Mouse (Mus musculus) forebrain, embryonic 14.5 days (tissue): Measurements from ENCODE around the gene Tram2. TPM values are rescaled to one million over a fixed set of nuclear protein-coding genes. Genes with fewer than 3 reads are reported as not detected.

Experiments used
- ATAC-seq: fragments of 200-750 bp; cut with Nextera tagmentation; 2 replicates; pipeline ENCODE4 v1.8.0; 2017; ENCODE audit warnings: mild to moderate bottlenecking, moderate library complexity
- DNase-seq: peaks from one replicate; pipeline ENCODE4 v3.0.0-alpha.2; 2015; ENCODE audit warnings: low spot score
- H3K27ac ChIP-seq: fragments of 300-500 bp; sonication (generic); 2 replicates; pipeline ENCODE4 v1.5.1; 2014; ENCODE audit warnings: low read depth, mild to moderate bottlenecking, control low read depth, low read length, moderate library complexity
- H3K27me3 ChIP-seq: fragments of 300-500 bp; sonication (generic); replicated peaks from 2 replicates; pipeline ENCODE4 v1.6.1; 2014; ENCODE audit warnings: low read length, control low read depth, mixed read lengths; ENCODE audit not compliant: control insufficient read depth, insufficient read depth
- H3K36me3 ChIP-seq: fragments of 300-500 bp; sonication (generic); 2 replicates; pipeline ENCODE4 v1.6.1; 2014; ENCODE audit warnings: low read length, control low read depth; ENCODE audit not compliant: control insufficient read depth, insufficient read depth
- H3K4me1 ChIP-seq: fragments of 300-500 bp; sonication (generic); 2 replicates; pipeline ENCODE4 v1.6.1; 2014; ENCODE audit warnings: antibody characterized with exemption, low read length, control low read depth; ENCODE audit not compliant: control insufficient read depth, insufficient read depth
- H3K4me2 ChIP-seq: fragments of 300-500 bp; sonication (generic); 2 replicates; pipeline ENCODE4 v1.6.1; 2014; ENCODE audit warnings: mild to moderate bottlenecking, control low read depth, low read length
- H3K4me3 ChIP-seq: fragments of 300-500 bp; sonication (generic); 2 replicates; pipeline ENCODE4 v1.5.1; 2014; ENCODE audit warnings: low read depth, low read length, control low read depth
- H3K9ac ChIP-seq: fragments of 300-500 bp; sonication (generic); 2 replicates; pipeline ENCODE4 v1.6.1; 2014; ENCODE audit warnings: mild to moderate bottlenecking, low read length, control low read depth, moderate library complexity
- H3K9me3 ChIP-seq: fragments of 300-500 bp; sonication (generic); replicated peaks from 2 replicates; pipeline ENCODE4 v1.6.1; 2016; ENCODE audit warnings: low read length, control low read depth, mixed read lengths; ENCODE audit not compliant: control insufficient read depth
- WGBS: fragments of 180-500 bp; shearing (Covaris S2); extraction: QIAGEN DNeasy Blood & Tissue Kit; methylation state at CpG from one replicate; pipeline ENCODE4 v1.1.7; 2014; 5-methylcytosine and 5-hydroxymethylcytosine counted together
- polyA plus RNA-seq: library from polyadenylated mRNA; unstranded; fragments of >200 nt; fragmentation: Nextera tagmentation; extraction: Ambion mirVana; gene quantifications from 2 replicates; pipeline ENCODE4 v1.2.1, GENCODE M21; 2014

Tram2 gene
- polyA plus RNA-seq, 1 experiment from 2014 or later, result 2.3 TPM

- WGBS, result 61% methylated on average over 7 of the region's 7 CpGs
- Histone ChIP-seq H3K4me2 (no peak overlapping the region), H3K9ac (no peak overlapping the region), H3K27ac (no peak overlapping the region), H3K4me1 (0 out of 2 replicates have a peak, but pooled peaks cover 3% of the 10 kb centered on the region), H3K4me3 (no peak overlapping the region), H3K27me3 (no peaks in the 10 kb centered on the region), H3K36me3 (no peaks in the 10 kb centered on the region), H3K9me3 (no peaks in the 10 kb centered on the region)
- ATAC-seq (peak; percentile 69; the same call in 1 of the 2 replicates), DNase-seq (peak; percentile 54)
Observed at GRCm38 (mm10) chr1:20995331-20995986, 83.6 kb downstream of the Tram2 start.

DNA sequence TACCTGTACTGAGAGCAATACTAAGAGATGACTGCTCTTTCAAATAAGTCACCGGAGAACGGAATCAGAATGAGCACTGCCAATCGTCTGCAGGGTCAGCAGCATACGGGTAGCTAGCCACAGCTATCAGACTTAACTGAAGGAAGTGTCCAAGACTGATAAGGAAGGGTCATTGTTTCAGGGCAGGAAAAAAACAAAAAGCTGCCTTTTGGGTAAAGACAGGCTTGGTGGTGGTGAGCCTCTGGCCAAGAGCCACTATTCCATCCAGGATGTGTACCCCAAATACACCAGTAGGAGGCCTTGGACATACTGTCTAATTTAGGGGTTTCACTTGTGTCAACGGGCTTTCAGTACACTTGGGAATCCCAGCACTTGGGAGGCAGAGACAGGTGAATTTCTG, 84.7 kb downstream of the Tram2 start:
- Histone ChIP-seq H3K4me3 (no peak overlapping the region), H3K27me3 (no peaks in the 10 kb centered on the region), H3K4me1 (0 out of 2 replicates have a peak, but pooled peaks cover 3% of the 10 kb centered on the region), H3K4me2 (no peak overlapping the region), H3K9ac (no peak overlapping the region), H3K27ac (no peak overlapping the region), H3K9me3 (no peaks in the 10 kb centered on the region), H3K36me3 (no peaks in the 10 kb centered on the region)
- WGBS, result 92% methylated on average over 5 of the region's 5 CpGs
- DNase-seq, result no peak
- no peak for ATAC-seq

DNA sequence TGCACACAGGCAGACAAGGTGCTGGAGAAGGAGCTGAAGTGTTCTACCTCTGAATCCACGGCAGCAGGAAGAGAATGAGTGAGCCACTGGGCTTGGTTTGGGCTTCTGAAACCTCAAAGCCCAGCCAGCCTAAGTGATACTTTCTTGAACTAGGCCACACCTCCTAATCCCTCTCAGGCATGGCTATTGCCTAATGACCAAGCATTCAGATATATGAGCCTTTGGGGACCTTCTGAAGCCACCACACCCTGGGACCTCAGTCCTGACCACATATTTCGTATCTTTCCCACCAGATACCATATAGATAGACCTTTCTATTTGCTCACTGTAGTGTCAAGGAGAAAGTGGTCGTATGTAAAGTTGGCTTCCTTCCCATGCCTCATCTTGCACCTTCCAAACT, 85.3 kb downstream of the Tram2 start:
- WGBS, result 87% methylated on average over 3 of the region's 3 CpGs

DNA sequence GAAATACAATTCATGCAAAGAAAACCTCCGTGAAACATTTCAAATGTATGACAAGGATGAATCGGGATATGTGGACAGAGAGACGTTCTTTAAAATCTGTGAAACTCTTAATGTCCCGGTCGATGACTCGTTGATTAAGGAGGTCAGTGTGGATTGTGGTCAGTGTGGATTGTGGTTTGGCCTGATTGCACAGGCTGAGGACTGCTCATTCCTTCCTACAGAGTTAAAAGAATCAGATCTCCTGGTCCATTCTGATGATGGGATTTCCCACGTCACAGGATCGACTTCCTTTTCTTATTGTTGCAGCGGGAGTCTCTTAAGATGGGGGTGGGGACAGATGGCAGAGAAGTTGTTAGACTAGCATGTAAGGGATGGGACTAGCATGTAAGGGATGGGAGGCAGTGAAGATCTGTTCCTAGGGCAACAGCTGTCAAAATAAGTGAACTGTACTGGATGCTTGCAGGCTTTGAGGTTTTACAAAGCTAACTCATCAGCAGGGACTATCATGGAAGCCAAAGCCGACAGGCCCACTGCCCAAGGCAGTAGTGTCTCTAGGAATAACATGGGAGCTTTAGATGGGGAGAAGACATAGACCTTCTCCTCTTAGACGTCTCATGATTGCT, 89.5 kb downstream of the Tram2 start:
- H3K27ac ChIP-seq, result no peak overlapping the region
- no peak for DNase-seq
- H3K4me2 ChIP-seq, result no peak overlapping the region
- no peaks in the 10 kb centered on the region for H3K9me3 ChIP-seq
- no peak overlapping the region for H3K4me3 ChIP-seq
- no peaks in the 10 kb centered on the region for H3K36me3 ChIP-seq
- 90% methylated on average over 11 of the region's 11 CpGs for WGBS
- no peak overlapping the region for H3K9ac ChIP-seq
- H3K4me1 ChIP-seq, result no peaks in the 10 kb centered on the region
- no peak for ATAC-seq
- H3K27me3 ChIP-seq, result no peaks in the 10 kb centered on the region

More for the DNA sequence above, 85.3 kb downstream of the Tram2 start:
- DNase-seq, result no peak
- no peak overlapping the region for H3K9ac ChIP-seq
- H3K9me3 ChIP-seq, result no peaks in the 10 kb centered on the region
- H3K27me3 ChIP-seq, result no peaks in the 10 kb centered on the region
- no peaks in the 10 kb centered on the region for H3K36me3 ChIP-seq
- no peak overlapping the region for H3K4me3 ChIP-seq
- no peak overlapping the region for H3K4me2 ChIP-seq
- H3K4me1 ChIP-seq, result 0 out of 2 replicates have a peak, but pooled peaks cover 3% of the 10 kb centered on the region
- no peak for ATAC-seq
- H3K27ac ChIP-seq, result no peak overlapping the region

DNA sequence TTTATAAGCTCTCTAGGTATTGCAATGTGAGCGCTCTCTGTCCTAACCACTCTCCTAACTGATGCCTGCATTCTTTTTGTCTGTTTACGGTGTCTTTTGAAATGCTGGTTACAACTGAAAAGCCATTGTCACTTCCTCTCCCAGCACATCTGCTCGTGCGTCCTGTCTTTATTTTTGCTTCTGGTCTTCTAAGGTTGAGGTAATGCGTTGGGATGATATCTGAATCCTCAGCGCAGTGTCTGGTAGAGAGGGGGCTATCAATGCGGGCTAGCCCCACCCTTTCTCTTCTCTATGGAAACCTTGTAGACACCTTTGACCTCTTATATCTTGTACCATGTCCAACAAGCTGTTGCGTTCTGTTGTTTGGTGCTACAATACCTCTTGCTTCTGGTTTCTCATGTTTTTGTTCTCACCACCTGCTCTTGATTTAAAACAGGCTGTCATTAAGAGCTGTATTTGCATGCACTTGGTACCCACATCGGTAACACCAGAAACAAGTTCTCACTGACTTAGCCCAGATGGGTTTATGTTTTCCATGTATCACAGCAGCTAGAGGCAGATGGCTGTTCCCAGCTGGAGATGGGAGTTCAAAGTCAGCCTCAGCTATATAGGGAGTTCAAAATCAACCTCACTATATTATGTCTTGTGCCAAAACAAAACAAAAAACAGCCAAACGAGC, 92.5 kb downstream of the Tram2 start:
- peak; percentile 46 for DNase-seq
- Histone ChIP-seq H3K9ac (no peak overlapping the region), H3K27me3 (no peaks in the 10 kb centered on the region), H3K27ac (no peak overlapping the region), H3K36me3 (no peaks in the 10 kb centered on the region), H3K4me3 (no peak overlapping the region), H3K4me2 (no peak overlapping the region), H3K4me1 (no peaks in the 10 kb centered on the region), H3K9me3 (no peaks in the 10 kb centered on the region)
- WGBS, result 67% methylated on average over 10 of the region's 10 CpGs
- peak; percentile 55; the same call in 1 of the 2 replicates for ATAC-seq

DNA sequence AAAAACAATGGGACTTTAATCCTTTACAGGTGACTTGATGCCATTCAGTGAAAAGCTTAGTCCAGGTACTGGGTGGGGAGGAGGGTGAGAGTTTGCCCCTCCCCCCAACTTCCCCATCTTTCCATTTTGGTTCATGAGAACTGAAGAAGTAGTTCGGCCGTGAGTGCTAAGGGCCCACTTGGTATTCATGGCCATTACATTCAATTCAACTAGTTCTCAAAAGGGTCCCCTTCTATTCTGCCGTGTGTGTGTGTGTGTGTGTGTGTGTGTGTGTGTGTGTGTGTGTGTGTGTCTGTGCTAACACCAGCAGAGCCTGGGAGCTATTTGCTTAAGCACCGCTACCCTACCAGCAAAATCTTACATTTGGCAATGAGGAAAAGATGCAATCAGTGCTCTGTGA, 94.4 kb downstream of the Tram2 start:
- H3K4me1 ChIP-seq, result no peaks in the 10 kb centered on the region
- WGBS, result 49% methylated on average over 4 of the region's 4 CpGs
- no peak overlapping the region for H3K4me3 ChIP-seq
- no peaks in the 10 kb centered on the region for H3K36me3 ChIP-seq
- ATAC-seq (peak; percentile 64), DNase-seq (peak; percentile 22)
- no peak overlapping the region for H3K4me2 ChIP-seq
- no peaks in the 10 kb centered on the region for H3K9me3 ChIP-seq
- no peak overlapping the region for H3K9ac ChIP-seq
- no peaks in the 10 kb centered on the region for H3K27me3 ChIP-seq
- H3K27ac ChIP-seq, result no peak overlapping the region

DNA sequence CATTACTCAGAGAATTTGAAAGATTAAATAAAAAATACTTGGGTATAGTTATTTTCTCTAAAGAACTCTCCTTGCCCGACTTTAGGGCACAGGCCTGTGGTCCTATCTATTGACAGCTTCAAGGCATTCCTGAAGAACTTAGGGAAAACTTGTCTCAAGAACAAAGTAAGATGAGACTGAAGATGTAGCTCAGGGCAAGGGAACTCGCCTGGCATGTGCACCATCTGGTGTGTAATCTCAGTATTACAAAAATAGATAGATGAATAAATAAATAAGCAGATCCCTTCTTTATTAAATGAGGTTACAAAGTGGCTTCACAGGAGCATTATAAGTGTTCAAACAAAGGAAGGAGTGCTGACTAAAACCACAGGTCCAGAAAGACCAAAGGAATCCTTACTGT, 94.9 kb downstream of the Tram2 start:
- ATAC-seq (no peak), DNase-seq (peak; percentile 8)
- Histone ChIP-seq H3K9me3 (no peaks in the 10 kb centered on the region), H3K4me3 (no peak overlapping the region), H3K4me1 (no peaks in the 10 kb centered on the region), H3K36me3 (no peaks in the 10 kb centered on the region), H3K4me2 (no peak overlapping the region), H3K27me3 (no peaks in the 10 kb centered on the region), H3K9ac (no peak overlapping the region), H3K27ac (no peak overlapping the region)
- WGBS, result 77% methylated on average over 2 of the region's 2 CpGs

DNA sequence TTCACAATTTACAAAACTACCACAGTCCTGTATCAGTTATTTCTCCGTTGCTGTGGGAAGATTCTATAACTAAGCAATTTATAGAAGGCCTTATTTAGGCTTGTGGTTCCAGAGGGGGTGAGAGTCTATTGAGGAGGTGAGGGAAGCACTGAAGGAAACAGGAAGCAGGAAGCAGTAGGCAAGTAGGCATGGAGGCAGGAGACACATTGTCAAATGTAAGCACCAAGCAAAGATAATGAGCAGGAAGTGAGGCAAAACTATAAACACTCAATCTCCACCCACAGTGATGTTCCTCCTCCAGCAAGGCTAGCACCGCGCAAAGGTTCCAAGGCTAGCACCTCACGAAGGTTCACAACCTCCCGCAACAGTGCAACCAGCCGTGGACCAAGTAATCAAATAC, 97.3 kb downstream of the Tram2 start:
- Histone ChIP-seq H3K27me3 (no peaks in the 10 kb centered on the region), H3K36me3 (no peaks in the 10 kb centered on the region), H3K9me3 (no peaks in the 10 kb centered on the region), H3K4me2 (no peak overlapping the region), H3K9ac (no peak overlapping the region), H3K27ac (no peak overlapping the region), H3K4me3 (no peak overlapping the region), H3K4me1 (no peaks in the 10 kb centered on the region)
- ATAC-seq (no peak), DNase-seq (no peak)
- WGBS, result 92% methylated on average over 6 of the region's 6 CpGs

DNA sequence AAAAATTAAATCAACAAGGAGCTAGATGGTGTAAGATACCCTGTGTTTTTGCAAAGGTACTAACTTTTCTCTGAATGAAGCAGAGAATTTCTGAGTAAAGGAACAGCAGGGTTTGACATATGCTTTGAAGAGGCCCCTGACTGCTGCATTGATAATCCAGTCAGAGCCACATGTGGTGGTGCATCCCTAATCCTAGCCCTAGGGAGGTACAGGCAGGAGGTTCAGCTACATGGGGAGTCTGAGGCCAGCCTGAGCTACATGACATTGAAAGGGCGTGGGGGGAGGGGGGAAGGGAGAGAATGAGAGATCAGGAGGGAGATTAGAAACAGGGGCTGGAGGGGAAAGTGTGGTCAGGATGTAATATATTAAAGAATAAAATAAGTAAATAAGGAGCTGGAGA, 98.5 kb downstream of the Tram2 start:
- Histone ChIP-seq H3K27me3 (no peaks in the 10 kb centered on the region), H3K4me3 (no peak overlapping the region), H3K27ac (no peak overlapping the region), H3K36me3 (no peaks in the 10 kb centered on the region), H3K4me1 (no peaks in the 10 kb centered on the region), H3K9ac (no peak overlapping the region), H3K4me2 (no peak overlapping the region), H3K9me3 (no peaks in the 10 kb centered on the region)
- 47% methylated on average over 1 of the region's 1 CpGs for WGBS
- DNase-seq (no peak), ATAC-seq (no peak)
